In genomic region chr10:75505928-75506327, GRCm38 (mm10) we compare ENCODE assay signal across 9 mouse cellular contexts. TPM values are rescaled to one million over a fixed set of nuclear protein-coding genes. Genes with fewer than 3 reads are reported as not detected.
DNase-seq lines count a peak whose midpoint lies in the region; ATAC-seq and TF ChIP-seq lines count a peak whose summit lies in the region.
"Not testable (repeated sequence)": the region's sequence is repeated elsewhere in the genome, so short reads cannot be mapped to it uniquely, and the experiment has no call there.
"Had no signal": no experiment of that assay in that cellular context is flagged by ENCODE, and none has a peak within 500 bp of the region (broad histone marks: within the 10 kb centered on the region; RNA-seq: fewer than 3 reads in every experiment).

No protein-coding gene starts in this region.

- H3K27me3 ChIP-seq in intestine, postnatal 0 days (replicated peaks; ENCODE audit: control insufficient read depth, insufficient read depth, low read length); liver, embryonic 16.5 days (ENCODE audit: control insufficient read depth, insufficient read depth, low read depth, low read length); small intestine, adult 2 months (ENCODE audit: control insufficient read depth, insufficient read depth, low read length): not testable (repeated sequence)

- not testable (repeated sequence) for H3K4me1 ChIP-seq in ES-E14 (ENCODE audit: control insufficient read depth in 2 of 2, insufficient read depth in 2 of 2, low read length in 2 of 2, poor library complexity in 1 of 2); intestine, postnatal 0 days (replicated peaks; ENCODE audit: control insufficient read depth, insufficient read depth, low read length); liver, embryonic 16.5 days (ENCODE audit: control insufficient read depth, low read depth, low read length); small intestine, adult 2 months (ENCODE audit: control insufficient read depth, insufficient read depth, insufficient read length, low read length)
- peaks cover 13% of the 10 kb centered on the region for H3K4me1 ChIP-seq in bone marrow macrophage, adult 2 months (ENCODE audit: control insufficient read depth, insufficient read depth, low read length)

- TF ChIP-seq CTCF in bone marrow macrophage, adult 2 months (IDR thresholded peaks at IDR 0.05; ENCODE audit: low read depth, low read length); intestine, postnatal 0 days (IDR thresholded peaks at IDR 0.05; ENCODE audit: low read depth); small intestine, adult 2 months (IDR thresholded peaks at IDR 0.05; ENCODE audit: extremely low read depth, insufficient read length, insufficient replicate concordance, low read depth, low read length): not testable (repeated sequence)

- ATAC-seq in intestine, postnatal 0 days; liver, embryonic 16.5 days (ENCODE audit: low read depth): not testable (repeated sequence)

- in situ Hi-C loops in ES-E14 (cut with MboI; ENCODE audit: low sequenced_read_pairs in 2 of 2, unreplicated experiment in 2 of 2): not testable (repeated sequence)

- not testable (repeated sequence) for DNase-seq in ES-E14 (ENCODE audit: low read depth, low spot score)

- not testable (repeated sequence) for H3K9ac ChIP-seq in ES-E14 (ENCODE audit: insufficient read depth, low read depth, low read length, poor library complexity, severe bottlenecking); intestine, postnatal 0 days (ENCODE audit: low read depth, low read length); liver, embryonic 16.5 days (ENCODE audit: low read depth, low read length)

- not testable (repeated sequence) for H3K27ac ChIP-seq in ES-E14 (ENCODE audit: insufficient read depth, low read depth, low read length, poor library complexity, severe bottlenecking)
- 0 out of 2 replicates have a peak overlapping the region, but pooled peaks have one; percentile 85 for H3K27ac ChIP-seq in bone marrow macrophage, adult 2 months (ENCODE audit: insufficient read depth, low read depth, low read length)
- H3K27ac ChIP-seq in intestine, postnatal 0 days (ENCODE audit: low read depth, low read length): peak overlapping the region; percentile 63; the same call in 1 of the 2 replicates
- peak overlapping the region; percentile 77; the same call in 1 of the 2 replicates for H3K27ac ChIP-seq in liver, embryonic 16.5 days (ENCODE audit: low read length)
- H3K27ac ChIP-seq in small intestine, adult 2 months (ENCODE audit: insufficient read depth, low read depth, low read length): peak overlapping the region; percentile 83

- H3K4me3 ChIP-seq in ES-E14 (ENCODE audit: insufficient read depth in 1 of 2, low read depth in 1 of 2, low read length in 2 of 2, poor library complexity in 1 of 2, severe bottlenecking in 1 of 2); bone marrow macrophage, adult 2 months (ENCODE audit: insufficient read depth, low read length); intestine, postnatal 0 days (ENCODE audit: low read depth, low read length); liver, embryonic 16.5 days (ENCODE audit: low read depth, low read length); small intestine, adult 2 months (ENCODE audit: low read depth, low read length): not testable (repeated sequence)

- H3K36me3 ChIP-seq in ES-E14 (ENCODE audit: control insufficient read depth, insufficient read depth, low read length, poor library complexity, severe bottlenecking): peaks cover 18% of the 10 kb centered on the region; the same call in 1 of the 2 replicates
- peaks cover 49% of the 10 kb centered on the region for H3K36me3 ChIP-seq in intestine, postnatal 0 days (ENCODE audit: control insufficient read depth, insufficient read depth)
- H3K36me3 ChIP-seq in liver, embryonic 16.5 days (ENCODE audit: control insufficient read depth, insufficient read depth): peaks cover 48% of the 10 kb centered on the region
- peaks cover 47% of the 10 kb centered on the region for H3K36me3 ChIP-seq in small intestine, adult 2 months (ENCODE audit: control insufficient read depth, insufficient read depth, low read length)

- not testable (repeated sequence) for H3K9me3 ChIP-seq in ES-E14 (ENCODE audit: control insufficient read depth, insufficient read depth, low read depth, low read length); intestine, postnatal 0 days (ENCODE audit: control insufficient read depth); liver, embryonic 16.5 days (replicated peaks; ENCODE audit: control insufficient read depth, low read length)

- WGBS in intestine, postnatal 0 days: 89% methylated on average over 3 of the region's 3 CpGs
- 75% methylated on average over 3 of the region's 3 CpGs for WGBS in liver, embryonic 16.5 days (ENCODE audit: insufficient replicate concordance)
- WGBS in small intestine, adult 2 months: 96% methylated on average over 3 of the region's 3 CpGs

- not testable (repeated sequence) for TF ChIP-seq POLR2A in bone marrow macrophage, adult 2 months (IDR thresholded peaks at IDR 0.05; ENCODE audit: borderline replicate concordance, low read depth, low read length); small intestine, adult 2 months (IDR thresholded peaks at IDR 0.05; ENCODE audit: low read depth, low read length)

- H3K4me2 ChIP-seq in intestine, postnatal 0 days (replicated peaks; ENCODE audit: low read depth); liver, embryonic 16.5 days (ENCODE audit: low read depth, low read length): not testable (repeated sequence)

TF ChIP-seq in ES-E14, 5 proteins besides CTCF, POLR2A, EP300 and RAD21:
- peak; percentile 57; the same call in 1 of the 2 replicates for TF ChIP-seq ZNF384 (IDR thresholded peaks at IDR 0.05; ENCODE audit: low read depth, low read length)

RNA-seq across cellular contexts. Expression of gene Snrpd3, which starts 11.4 kb away (rescaled TPM):
- 86.5 and 124 TPM in 2 replicates for total RNA-seq in ES-E14 (2012; rRNA removed)
- 94.5 and 97.1 TPM in 2 replicates for polyA plus RNA-seq in bone marrow macrophage, adult 2 months (2012; ENCODE audit: insufficient read depth, insufficient read length, missing spikeins)
- polyA plus RNA-seq in intestine, postnatal 0 days (2015; fragmentation: Nextera tagmentation; extraction: Ambion mirVana): 62.6 and 63.3 TPM in 2 replicates
- 56.9 and 61.7 TPM in 2 replicates for polyA plus RNA-seq in liver, embryonic 16.5 days (2015; fragmentation: Nextera tagmentation; extraction: Ambion mirVana)
- polyA plus RNA-seq in small intestine, adult 2 months (2012; rRNA removed): 5.2 and 7.4 TPM in 2 replicates

RNA-seq across cellular contexts. Expression of gene Gucd1, which starts 11.8 kb away (rescaled TPM):
- 11.5 and 15.6 TPM in 2 replicates for total RNA-seq in ES-E14 (2012; rRNA removed)
- polyA plus RNA-seq in bone marrow macrophage, adult 2 months (2012; ENCODE audit: insufficient read depth, insufficient read length, missing spikeins): 20.1 and 20.7 TPM in 2 replicates
- polyA plus RNA-seq in intestine, postnatal 0 days (2015; fragmentation: Nextera tagmentation; extraction: Ambion mirVana): 80.9 and 84.6 TPM in 2 replicates
- 64.4 and 69.3 TPM in 2 replicates for polyA plus RNA-seq in liver, embryonic 16.5 days (2015; fragmentation: Nextera tagmentation; extraction: Ambion mirVana)
- polyA plus RNA-seq in small intestine, adult 2 months (2012; rRNA removed): 111 and 261 TPM in 2 replicates

RNA-seq across cellular contexts. Expression of gene Lrrc75b, which starts 54.2 kb away (rescaled TPM):
- total RNA-seq in ES-E14 (2012; rRNA removed): 0.18 and 0.32 TPM in 2 replicates
- not detected in 2 replicates for polyA plus RNA-seq in bone marrow macrophage, adult 2 months (2012; ENCODE audit: insufficient read depth, insufficient read length, missing spikeins)
- 1.2 and 1.8 TPM in 2 replicates for polyA plus RNA-seq in intestine, postnatal 0 days (2015; fragmentation: Nextera tagmentation; extraction: Ambion mirVana)
- polyA plus RNA-seq in liver, embryonic 16.5 days (2015; fragmentation: Nextera tagmentation; extraction: Ambion mirVana): 0.05 and 0.06 TPM in 2 replicates
- 1.8 and 1.9 TPM in 2 replicates for polyA plus RNA-seq in small intestine, adult 2 months (2012; rRNA removed)
- total RNA-seq: common myeloid progenitor, adult 5-6 weeks had no signal
- polyA plus RNA-seq: erythroblast, embryonic 14.5 days had no signal

RNA-seq across cellular contexts. Expression of gene Ggt1, which starts 55.5 kb away (rescaled TPM):
- 23.6 and 34.4 TPM in 2 replicates for total RNA-seq in ES-E14 (2012; rRNA removed)
- not detected in 2 replicates for polyA plus RNA-seq in bone marrow macrophage, adult 2 months (2012; ENCODE audit: insufficient read depth, insufficient read length, missing spikeins)
- polyA plus RNA-seq in intestine, postnatal 0 days (2015; fragmentation: Nextera tagmentation; extraction: Ambion mirVana): 131 and 132 TPM in 2 replicates
- polyA plus RNA-seq in liver, embryonic 16.5 days (2015; fragmentation: Nextera tagmentation; extraction: Ambion mirVana): 27.7 and 40.9 TPM in 2 replicates
- polyA plus RNA-seq in small intestine, adult 2 months (2012; rRNA removed): 454 and 722 TPM in 2 replicates
- total RNA-seq: adrenal gland, postnatal 14 days; adrenal gland, postnatal 36 days had no signal
- polyA plus RNA-seq: erythroblast, embryonic 14.5 days had no signal
